Mouse (Mus musculus): ENCODE data around the gene Myh6. TPM values are rescaled to one million over a fixed set of nuclear protein-coding genes. Genes with fewer than 3 reads are reported as not detected.
A peak's percentile ranks its signal among the peaks of the same experiment; 100 is the strongest.

Myh6 gene
- polyA plus RNA-seq, 1 experiment, result 3.3 TPM

DNA sequence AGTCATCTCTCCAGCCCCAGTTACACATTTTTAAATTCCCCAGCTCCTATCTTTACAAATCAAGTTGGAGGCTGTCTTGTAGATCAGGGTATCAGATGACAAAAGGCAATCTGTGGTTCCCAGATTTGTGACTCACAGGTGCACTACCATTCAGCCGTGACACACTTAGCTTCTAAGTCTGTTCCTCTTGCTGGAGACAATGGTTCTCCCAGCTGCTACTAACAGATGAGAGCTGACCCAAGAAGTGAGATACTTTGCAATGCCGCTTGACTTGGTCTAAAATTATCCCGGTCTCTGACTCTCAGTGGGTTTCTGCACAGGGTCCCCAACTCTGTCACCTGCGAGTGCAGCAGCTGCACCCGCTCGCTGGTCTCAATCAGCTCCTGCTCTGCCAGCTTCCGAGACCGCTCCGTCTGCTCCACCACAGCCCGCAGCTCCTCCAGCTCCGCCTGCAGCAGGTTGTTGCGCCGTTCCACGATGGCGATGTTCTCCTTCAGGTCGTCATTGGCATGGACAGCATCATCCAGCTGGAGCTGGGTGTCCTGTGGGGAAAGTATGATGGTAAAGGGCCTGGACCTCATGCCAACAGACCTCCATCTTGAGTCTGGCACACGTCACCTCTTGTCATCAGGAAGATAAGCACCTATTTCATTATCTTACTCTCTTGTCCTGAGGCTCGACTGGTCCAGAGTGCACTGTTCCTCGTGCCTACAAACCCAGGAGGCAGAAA lies 20.6 kb downstream of the Myh6 start:
- Histone ChIP-seq H3K4me1 (ENCODE audit: control insufficient read depth, insufficient read depth, low read length) (no peaks in the 10 kb centered on the region), H3K27ac (ENCODE audit: control insufficient read depth, insufficient read depth, low read depth, low read length, poor library complexity) (no peak overlapping the region), H3K4me3 (replicated peaks; ENCODE audit: control insufficient read depth, low read depth, low read length) (no peak overlapping the region)
- 81% methylated on average over 19 of the region's 19 CpGs for WGBS
- no peak for TF ChIP-seq POLR2A (IDR thresholded peaks at IDR 0.05; ENCODE audit: borderline replicate concordance, control insufficient read depth, low read depth, low read length)
- no peak for TF ChIP-seq CTCF (IDR thresholded peaks at IDR 0.05; ENCODE audit: control insufficient read depth, insufficient read depth, low read length)

- Histone ChIP-seq H3K4me1 (ENCODE audit: control insufficient read depth, insufficient read depth, low read length) (no peaks in the 10 kb centered on the region), H3K4me3 (replicated peaks; ENCODE audit: control insufficient read depth, low read depth, low read length) (no peak overlapping the region), H3K27ac (ENCODE audit: control insufficient read depth, insufficient read depth, low read depth, low read length, poor library complexity) (no peak overlapping the region)
- no peak for TF ChIP-seq POLR2A (IDR thresholded peaks at IDR 0.05; ENCODE audit: borderline replicate concordance, control insufficient read depth, low read depth, low read length)
- no peak for TF ChIP-seq CTCF (IDR thresholded peaks at IDR 0.05; ENCODE audit: control insufficient read depth, insufficient read depth, low read length)
- WGBS, result 46% methylated on average over 2 of the region's 2 CpGs
Measured at GRCm38 (mm10) chr14:54944939-54945338, 21.8 kb downstream of the Myh6 start.

DNA sequence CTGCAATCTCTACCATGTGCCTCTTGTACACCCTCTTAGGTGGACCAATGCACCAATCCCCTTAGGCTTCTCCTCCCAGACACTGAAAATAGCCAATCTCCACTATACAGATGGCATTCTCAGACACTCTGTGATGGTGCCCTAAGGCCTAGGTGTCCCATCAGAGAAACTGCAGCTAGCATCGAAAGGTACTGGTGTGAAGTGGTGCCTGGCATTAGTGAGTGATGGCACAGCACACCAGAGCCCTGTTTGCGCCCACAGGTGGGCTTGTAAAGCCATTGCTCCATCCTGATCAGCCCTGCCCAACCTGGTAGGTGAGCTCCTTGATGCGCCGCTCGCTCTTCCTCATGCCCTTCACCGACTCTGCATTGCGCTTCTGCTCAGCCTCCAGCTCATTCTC lies 22.8 kb downstream of the Myh6 start:
- no peak for TF ChIP-seq POLR2A (IDR thresholded peaks at IDR 0.05; ENCODE audit: borderline replicate concordance, control insufficient read depth, low read depth, low read length)
- no peak for TF ChIP-seq CTCF (IDR thresholded peaks at IDR 0.05; ENCODE audit: control insufficient read depth, insufficient read depth, low read length)
- 88% methylated on average over 7 of the region's 7 CpGs for WGBS
- Histone ChIP-seq H3K4me1 (ENCODE audit: control insufficient read depth, insufficient read depth, low read length) (no peaks in the 10 kb centered on the region), H3K27ac (ENCODE audit: control insufficient read depth, insufficient read depth, low read depth, low read length, poor library complexity) (no peak overlapping the region), H3K4me3 (replicated peaks; ENCODE audit: control insufficient read depth, low read depth, low read length) (no peak overlapping the region)

- Histone ChIP-seq H3K4me3 (replicated peaks; ENCODE audit: control insufficient read depth, low read depth, low read length) (no peak overlapping the region), H3K4me1 (ENCODE audit: control insufficient read depth, insufficient read depth, low read length) (no peaks in the 10 kb centered on the region), H3K27ac (ENCODE audit: control insufficient read depth, insufficient read depth, low read depth, low read length, poor library complexity) (no peak overlapping the region)
- TF ChIP-seq CTCF (IDR thresholded peaks at IDR 0.05; ENCODE audit: control insufficient read depth, insufficient read depth, low read length) (no peak), POLR2A (IDR thresholded peaks at IDR 0.05; ENCODE audit: borderline replicate concordance, control insufficient read depth, low read depth, low read length) (no peak)
- 88% methylated on average over 8 of the region's 8 CpGs for WGBS
Measured at GRCm38 (mm10) chr14:54942479-54942878, 24.2 kb downstream of the Myh6 start.

GRCm38 (mm10) chr14:54941024-54941978 lies 25.4 kb downstream of the Myh6 start:
- WGBS, result 56% methylated on average over 13 of the region's 13 CpGs
- H3K27ac ChIP-seq (ENCODE audit: control insufficient read depth, insufficient read depth, low read depth, low read length, poor library complexity), result no peak overlapping the region
- no peaks in the 10 kb centered on the region for H3K4me1 ChIP-seq (ENCODE audit: control insufficient read depth, insufficient read depth, low read length)
- no peak overlapping the region for H3K4me3 ChIP-seq (replicated peaks; ENCODE audit: control insufficient read depth, low read depth, low read length)
- TF ChIP-seq POLR2A (IDR thresholded peaks at IDR 0.05; ENCODE audit: borderline replicate concordance, control insufficient read depth, low read depth, low read length) (no peak), CTCF (IDR thresholded peaks at IDR 0.05; ENCODE audit: control insufficient read depth, insufficient read depth, low read length) (no peak)

- no peak overlapping the region for H3K27ac ChIP-seq (ENCODE audit: control insufficient read depth, insufficient read depth, low read depth, low read length, poor library complexity)
- TF ChIP-seq CTCF (IDR thresholded peaks at IDR 0.05; ENCODE audit: control insufficient read depth, insufficient read depth, low read length), result no peak
- TF ChIP-seq POLR2A (IDR thresholded peaks at IDR 0.05; ENCODE audit: borderline replicate concordance, control insufficient read depth, low read depth, low read length), result no peak
- WGBS, result 70% methylated on average over 3 of the region's 3 CpGs
- H3K4me1 ChIP-seq (ENCODE audit: control insufficient read depth, insufficient read depth, low read length), result no peaks in the 10 kb centered on the region
- H3K4me3 ChIP-seq (replicated peaks; ENCODE audit: control insufficient read depth, low read depth, low read length), result no peak overlapping the region
Measured at GRCm38 (mm10) chr14:54940176-54940530, 26.6 kb downstream of the Myh6 start.

GRCm38 (mm10) chr14:54939434-54940175 lies 27.1 kb downstream of the Myh6 start:
- no peak overlapping the region for H3K4me3 ChIP-seq (replicated peaks; ENCODE audit: control insufficient read depth, low read depth, low read length)
- H3K27ac ChIP-seq (ENCODE audit: control insufficient read depth, insufficient read depth, low read depth, low read length, poor library complexity), result no peak overlapping the region
- no peaks in the 10 kb centered on the region for H3K4me1 ChIP-seq (ENCODE audit: control insufficient read depth, insufficient read depth, low read length)
- peak; percentile 75 for TF ChIP-seq CTCF (IDR thresholded peaks at IDR 0.05; ENCODE audit: control insufficient read depth, insufficient read depth, low read length)
- no peak for TF ChIP-seq POLR2A (IDR thresholded peaks at IDR 0.05; ENCODE audit: borderline replicate concordance, control insufficient read depth, low read depth, low read length)
- 44% methylated on average over 12 of the region's 12 CpGs for WGBS

Measured in bone marrow, adult 2 months (tissue).